Mouse (Mus musculus) olfactory bulb, adult 2 months (tissue): ENCODE data around the gene Slc25a12.

ENCODE experiments used
- CTCF ChIP-seq: fragments of 200-500 bp; IDR thresholded peaks from 2 replicates; pipeline ENCODE4 v1.5.1; 2012; ENCODE audit warnings: low read depth, mild to moderate bottlenecking, low read length, moderate library complexity; ENCODE audit not compliant: insufficient read depth
- POLR2A ChIP-seq: fragments of 200-500 bp; IDR thresholded peaks from 2 replicates; pipeline ENCODE4 v1.6.1; 2012; ENCODE audit warnings: mild to moderate bottlenecking, low read depth, low read length, moderate library complexity; ENCODE audit not compliant: insufficient read depth

- no peak for TF ChIP-seq POLR2A
- TF ChIP-seq CTCF: no peak
Observed at GRCm38 (mm10) chr2:71294489-71294888, 73.1 kb downstream of the Slc25a12 start.
